Mouse (Mus musculus): ENCODE measurements around the gene Ikbke.
"Not testable (repeated sequence)": the region's sequence is repeated elsewhere in the genome, so short reads cannot be mapped to it uniquely, and the experiment has no call there.

Ikbke gene

DNA sequence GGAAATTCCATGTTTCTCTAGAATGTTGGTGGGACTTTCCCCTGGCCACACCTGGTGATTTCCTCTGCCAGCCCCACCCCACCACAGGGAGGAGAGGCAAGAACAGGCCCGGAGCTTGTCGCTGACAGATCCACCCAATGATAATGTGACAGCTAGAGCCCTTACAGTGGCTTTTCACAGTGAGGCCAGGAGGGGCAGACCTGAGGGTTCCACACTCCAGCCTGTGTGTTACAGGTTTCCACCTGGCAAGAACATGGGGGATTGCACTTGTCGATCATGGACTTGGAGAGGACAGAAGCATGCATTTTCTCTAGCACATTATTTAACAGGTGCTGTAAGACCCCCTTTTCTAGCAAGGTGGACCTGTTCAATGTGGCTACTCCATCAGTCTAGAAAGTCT is 874 bp upstream of the Ikbke start:
- DNase-seq = no peak

DNA sequence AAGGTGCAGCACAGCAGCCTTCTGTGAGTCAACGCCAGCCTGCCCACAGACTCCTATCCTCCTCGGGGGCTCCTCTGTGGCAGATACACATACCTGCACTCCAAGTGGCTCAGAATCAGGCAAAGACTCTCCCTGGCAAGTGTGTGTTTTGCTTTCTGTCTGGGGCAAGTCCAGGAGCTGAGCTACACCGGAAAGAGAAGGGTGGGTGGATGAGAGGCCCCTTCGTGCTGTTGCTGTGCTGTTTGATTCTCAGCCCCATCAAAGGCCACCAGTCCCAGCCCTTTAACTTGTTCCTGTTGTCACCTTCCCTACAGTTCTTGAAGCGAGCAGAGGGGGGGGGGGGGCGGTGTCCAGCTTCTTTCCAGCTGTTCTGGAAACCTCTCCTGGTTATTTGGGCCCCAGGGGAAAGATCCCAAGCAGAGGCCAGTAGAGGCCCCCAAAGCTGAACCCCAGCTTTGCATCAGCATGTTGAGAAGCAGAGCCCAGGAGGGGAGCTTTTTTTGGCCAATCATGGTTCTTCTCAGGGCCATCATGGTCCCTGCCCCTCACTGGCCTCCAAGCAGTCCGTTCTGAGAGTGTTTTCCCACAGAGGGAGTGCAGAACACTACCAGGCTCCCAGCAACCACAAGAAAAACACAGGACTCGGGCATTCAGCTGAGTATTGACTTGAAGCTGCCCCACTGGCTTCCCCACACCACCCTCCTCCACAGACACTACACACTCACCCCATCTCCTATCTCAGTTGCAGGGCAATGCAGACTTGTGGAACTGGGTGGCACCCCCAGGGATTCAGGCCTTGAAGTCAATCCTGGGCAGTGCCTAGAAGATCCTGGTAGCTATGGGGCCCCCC is 575 bp downstream of the Ikbke start:
- no peak for DNase-seq

DNA sequence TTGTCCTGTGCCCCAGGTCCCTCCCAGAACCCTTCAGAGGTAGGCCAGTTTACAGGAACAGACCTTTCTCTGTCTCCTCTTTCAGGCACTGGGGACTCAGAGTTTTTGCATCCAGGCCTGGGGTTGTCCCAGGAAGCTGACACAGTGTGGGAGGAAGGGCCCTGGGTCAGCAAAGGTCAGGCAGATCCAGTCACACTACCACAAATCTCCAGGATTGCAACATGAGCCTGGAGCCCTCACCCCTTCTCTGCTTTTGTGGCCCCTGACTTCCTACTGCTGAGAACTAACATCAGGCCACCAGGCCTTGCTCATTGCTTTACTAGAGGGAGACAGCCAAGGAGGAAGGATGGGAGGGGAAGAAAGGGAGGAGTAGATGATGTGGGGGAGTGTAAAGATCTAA is 2.6 kb downstream of the Ikbke start:
- no peak for DNase-seq

DNA sequence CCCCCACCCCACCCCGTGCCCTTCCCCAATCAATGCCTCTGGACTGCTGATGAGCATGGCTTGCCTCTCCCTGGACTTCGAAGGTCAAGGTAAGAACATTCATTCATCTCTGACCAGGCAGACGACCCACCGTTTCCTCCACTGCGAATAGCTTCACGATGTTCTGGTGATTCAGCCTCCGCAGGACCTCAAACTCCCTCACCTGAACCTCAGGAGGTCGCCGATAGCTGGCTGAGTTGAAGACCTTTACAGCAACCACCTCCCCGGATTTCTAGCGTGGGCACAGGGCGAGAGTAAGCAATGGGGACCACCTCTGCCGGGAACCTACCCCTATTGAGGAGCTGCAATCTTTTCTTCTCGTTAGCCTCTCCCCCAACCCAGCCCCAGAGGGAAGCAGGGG is 3.8 kb downstream of the Ikbke start:
- no peak for DNase-seq

DNA sequence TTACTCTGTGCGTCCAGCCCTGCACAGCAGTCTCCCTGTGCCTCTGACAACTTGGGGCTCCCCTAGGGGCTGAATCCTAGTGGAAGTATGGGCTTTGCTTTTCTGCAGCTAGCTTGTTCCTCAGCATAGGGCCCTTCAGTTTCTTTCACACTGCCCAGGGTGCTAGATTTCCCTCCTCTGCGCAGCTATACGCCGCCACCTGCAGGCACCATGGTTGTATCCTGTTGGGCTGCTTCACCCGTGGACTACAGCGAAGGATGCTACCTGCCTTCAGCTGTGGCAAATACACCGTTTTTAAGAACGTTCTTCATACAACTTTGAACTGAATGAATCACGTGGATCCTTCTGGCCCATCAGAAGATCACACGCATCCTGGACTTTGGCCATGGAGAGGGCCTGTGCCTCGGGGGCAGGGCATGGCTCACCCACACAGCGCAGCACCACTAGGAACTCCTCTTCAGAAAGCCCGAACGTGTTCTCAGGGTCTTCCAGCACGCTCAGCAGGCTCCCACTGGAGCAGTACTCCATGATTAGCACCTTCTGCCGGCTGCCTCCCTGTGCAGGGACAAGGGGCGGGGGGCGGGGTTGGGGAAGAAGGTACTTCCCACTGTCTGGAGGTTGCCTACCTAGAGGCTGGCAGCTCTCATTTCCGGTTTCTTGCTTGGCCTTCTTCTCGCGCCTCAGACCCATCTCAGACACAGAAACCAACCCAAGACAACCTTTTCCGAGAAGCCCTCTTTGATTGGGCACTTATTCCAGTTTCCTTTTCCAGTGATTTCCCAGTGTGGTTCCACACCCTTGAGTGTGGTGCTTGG is 4.5 kb downstream of the Ikbke start:
- no peak for DNase-seq

DNA sequence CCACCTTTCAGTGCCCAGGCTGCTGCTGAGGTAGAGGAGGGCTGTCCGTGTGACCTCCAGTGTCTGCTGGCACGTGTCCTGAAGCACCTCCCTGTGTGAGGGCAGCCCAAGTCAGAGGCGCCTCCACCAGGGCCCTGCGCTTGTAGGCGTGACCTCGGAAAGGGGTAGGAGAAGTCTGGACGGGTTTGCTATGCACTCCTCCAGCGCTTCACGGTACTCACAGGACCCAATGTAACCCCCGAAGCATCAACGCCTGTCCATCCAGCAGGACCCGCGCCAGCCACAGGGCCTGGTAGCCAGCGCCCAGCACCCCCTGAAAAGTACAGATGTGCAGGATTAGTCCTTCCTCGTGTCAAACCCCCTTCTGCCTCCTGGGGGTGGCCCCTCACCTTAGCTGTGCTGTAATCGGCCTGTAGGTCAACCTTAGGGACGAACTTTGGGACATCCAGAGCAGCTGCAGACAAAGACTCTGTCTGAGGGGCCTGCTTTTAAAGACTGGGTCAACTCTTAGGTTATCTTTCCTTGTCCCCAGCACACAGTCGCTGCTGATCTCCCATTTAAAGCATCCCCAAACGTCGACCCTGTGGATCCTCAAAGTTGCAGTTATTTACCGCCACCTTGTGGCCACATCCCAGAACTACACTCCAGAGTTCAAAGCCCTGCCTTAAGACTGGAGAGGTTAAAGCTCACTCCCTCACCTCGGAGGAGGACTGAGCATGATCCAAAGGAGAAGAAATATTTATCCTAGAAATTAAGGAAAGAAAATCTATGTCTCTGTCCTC is 9.4 kb downstream of the Ikbke start:
- peak; percentile 67 for DNase-seq

DNA sequence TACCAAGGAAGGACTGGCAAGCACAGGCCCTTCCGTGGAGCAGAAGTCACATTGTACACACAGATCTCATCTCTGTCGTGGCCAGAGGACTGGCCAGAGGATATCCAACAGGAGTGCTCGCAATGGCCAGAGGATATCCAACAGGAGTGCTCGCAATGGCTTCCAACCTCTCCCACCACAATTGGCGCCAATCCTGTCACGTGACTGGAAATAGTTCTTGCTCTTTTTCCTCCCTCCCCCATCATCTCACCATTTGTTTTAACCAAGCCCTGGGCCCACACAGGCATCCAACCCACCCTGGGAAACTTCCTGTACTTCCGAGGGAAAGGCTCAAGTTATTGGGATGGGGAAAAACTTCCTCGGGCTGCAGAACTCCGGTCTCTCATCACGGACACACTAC is 10.6 kb downstream of the Ikbke start:
- no peak for DNase-seq

DNA sequence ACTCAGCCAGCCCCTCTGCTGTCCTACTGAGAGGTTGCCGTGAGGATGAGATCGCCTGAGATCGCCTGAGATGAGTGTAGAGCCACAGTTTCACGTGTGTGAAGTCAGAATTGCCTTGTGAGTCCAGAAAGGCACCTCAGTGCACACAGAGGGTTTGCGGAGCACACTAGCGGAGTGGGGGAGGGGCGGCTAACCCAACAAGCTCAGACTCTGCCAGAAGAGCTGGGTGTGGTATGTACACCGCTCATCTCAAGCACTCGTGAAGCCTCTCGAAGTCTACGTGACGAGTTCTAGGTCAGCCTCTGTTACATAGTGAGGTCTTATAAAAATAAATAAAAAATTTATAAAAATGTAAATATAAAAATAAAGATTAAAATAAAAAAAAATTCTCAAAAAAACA is 15.5 kb downstream of the Ikbke start:
- no peak for DNase-seq

DNA sequence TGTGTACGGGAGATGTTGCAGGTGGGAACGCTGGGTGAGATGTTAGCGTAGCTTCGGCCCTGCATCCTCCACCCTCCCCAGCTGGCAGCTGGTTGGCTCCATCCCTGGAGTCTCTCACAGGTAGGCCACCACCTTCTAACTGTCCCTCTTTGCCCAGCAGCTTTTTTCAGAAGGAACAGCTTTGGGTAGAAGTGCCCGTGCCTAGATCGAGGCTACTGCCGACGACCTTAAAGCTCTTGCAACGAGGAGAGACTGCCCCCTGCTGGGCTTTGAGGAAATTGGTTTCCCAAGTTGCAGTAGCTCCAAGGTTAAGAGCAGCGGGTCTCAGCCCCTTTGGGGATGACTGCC is 19.1 kb downstream of the Ikbke start:
- peak; percentile 58 for DNase-seq

DNA sequence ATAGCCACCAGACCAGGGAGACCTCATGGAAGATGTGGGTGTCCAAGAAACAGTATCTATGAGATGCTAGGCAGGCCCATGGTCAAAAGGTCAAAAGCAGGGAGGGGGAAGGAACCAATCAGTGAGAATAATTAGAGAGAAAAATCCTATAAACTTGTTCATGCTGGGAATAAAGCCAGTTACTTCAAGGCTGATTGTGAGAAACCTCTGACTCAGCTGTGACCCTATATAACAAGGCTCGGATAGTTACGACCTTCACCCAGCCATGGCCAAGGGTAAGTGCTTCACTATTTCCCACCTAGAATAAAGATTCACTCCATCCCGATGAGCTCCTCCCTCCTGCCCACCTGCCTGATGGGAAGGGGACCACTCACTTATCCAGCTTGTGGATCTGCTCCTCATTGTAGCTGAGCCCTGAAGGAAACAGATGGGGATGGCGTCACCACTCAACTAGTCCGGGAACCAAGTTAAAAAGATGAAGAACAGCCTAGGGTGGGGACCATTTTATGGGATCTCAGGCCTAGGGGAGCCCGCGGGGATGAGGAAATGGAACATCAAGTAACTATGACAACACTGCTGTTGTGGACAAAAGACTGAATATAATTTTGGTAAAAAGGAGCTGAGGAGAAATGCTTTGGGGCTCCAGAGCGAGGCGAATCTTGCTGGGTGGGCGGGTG is 19.6 kb downstream of the Ikbke start:
- DNase-seq = peak; percentile 37

DNA sequence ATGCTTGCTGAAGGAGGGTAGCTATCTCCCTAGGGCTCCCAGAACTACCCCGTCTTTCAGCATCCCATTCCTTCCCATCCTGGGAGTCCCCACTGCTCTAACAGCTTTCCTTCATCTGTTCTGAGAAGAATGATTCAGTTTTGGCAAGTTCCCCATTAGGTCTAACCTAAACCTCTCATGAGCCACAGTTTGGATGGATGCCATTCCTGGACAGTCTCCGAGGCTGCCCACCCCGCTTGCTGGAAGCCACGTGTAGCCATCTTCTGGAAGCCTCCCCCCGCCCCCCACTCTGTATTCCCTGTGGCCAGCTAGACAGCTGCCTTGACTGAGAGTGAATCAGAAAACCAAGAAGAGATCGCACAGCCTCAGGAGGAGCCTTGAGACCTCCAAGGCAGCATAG is 22.1 kb downstream of the Ikbke start:
- no peak for DNase-seq

DNA sequence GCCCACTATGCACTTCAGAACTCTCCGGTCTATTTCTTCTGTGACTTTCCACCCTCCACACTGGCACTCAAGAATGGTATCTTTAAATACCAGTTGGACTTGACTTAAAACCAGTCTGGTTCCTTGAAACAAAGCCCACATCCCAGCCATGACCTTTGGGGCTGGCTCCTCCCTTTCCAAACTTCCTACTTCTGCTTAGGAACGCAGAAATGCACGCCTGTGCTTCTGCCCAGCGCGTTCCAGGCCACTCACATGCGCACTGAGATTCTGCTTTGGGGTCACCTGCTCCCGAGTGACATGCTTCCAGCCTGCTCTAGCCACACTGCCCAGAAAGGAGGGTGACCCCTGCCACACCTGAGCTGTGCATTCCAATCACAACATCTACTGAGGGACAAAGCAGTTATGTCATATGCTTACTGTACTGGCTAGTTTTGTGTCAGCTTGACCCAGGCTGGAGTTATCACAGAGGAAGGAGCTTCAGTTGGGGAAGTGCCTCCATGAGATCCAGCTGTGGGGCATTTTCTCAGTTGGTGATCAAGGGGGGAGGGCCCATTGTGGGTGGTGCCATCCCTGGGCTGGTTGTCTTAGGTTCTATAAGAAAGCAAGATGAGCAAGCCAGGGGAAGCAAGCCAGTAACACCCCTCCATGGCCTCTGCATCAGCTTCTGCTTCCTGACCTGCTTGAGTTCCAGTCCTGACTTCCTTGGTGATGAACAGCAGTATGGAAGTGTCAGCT is 26.7 kb downstream of the Ikbke start:
- not testable (repeated sequence) for DNase-seq

DNA sequence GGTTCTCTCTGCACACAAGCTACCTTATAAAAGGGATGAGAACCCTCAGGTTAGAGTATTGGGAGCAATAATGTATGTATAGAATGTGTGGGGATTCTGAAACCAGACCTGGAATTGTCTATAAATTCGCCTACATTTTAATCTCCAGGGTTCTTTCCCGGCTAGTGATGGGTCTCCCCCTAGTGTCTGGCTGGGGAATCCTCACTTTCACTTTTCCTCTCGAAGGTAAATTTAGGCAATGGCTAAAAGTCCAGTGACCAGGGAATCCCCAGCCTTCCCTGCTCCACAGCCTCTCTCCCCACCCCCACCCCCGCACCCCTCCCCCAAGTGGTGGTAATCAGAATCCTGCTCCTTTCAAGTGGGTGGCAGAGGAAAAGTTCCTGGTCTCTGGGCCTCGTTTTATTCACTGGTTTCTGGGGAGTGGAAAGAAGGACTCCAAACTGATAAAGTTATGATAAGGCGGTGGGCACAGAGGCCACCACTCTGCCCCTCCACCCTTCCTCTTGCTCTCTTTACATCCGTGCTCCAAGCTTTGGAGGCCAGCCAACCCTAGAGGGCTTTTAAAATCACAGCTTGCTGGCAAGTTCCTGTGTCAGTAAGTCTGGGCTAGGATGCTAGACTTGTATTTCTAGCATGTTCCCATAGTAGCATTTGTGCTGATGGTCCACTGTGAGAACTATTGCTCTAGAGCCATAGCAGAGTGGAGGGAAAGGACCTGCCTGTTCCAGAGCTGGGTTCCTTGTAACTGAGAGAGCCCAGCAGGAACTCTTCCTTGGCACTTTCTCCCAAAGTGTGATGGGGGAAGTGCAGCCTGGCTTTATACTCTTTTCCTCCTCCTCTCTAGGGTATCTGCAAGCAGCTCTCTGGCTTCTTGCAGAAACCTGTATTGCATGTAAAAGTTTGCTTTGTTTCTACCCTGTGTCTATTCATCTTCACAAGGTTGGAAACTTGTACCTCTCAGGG is 32.7 kb downstream of the Ikbke start:
- peak; percentile 42 for DNase-seq

DNA sequence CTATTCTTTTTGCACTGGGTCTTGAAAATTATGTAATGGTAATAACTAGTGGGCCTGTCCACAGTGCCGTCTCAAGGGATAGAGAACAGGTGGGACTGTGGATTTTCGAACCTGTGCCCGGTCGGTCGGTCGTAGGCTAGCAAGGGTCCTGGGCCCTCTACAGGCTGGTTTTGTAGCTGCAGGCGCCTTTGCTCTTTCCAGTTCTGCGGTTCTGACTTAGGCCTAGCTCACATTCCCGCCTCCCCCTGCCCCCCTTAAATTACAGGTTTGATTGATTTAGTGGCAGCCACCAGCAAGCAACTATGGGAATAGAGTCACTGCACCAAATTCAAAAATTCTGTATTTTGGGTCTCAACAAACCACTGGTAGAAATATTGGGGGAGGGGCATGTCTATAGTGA is 33.5 kb downstream of the Ikbke start:
- no peak for DNase-seq

DNA sequence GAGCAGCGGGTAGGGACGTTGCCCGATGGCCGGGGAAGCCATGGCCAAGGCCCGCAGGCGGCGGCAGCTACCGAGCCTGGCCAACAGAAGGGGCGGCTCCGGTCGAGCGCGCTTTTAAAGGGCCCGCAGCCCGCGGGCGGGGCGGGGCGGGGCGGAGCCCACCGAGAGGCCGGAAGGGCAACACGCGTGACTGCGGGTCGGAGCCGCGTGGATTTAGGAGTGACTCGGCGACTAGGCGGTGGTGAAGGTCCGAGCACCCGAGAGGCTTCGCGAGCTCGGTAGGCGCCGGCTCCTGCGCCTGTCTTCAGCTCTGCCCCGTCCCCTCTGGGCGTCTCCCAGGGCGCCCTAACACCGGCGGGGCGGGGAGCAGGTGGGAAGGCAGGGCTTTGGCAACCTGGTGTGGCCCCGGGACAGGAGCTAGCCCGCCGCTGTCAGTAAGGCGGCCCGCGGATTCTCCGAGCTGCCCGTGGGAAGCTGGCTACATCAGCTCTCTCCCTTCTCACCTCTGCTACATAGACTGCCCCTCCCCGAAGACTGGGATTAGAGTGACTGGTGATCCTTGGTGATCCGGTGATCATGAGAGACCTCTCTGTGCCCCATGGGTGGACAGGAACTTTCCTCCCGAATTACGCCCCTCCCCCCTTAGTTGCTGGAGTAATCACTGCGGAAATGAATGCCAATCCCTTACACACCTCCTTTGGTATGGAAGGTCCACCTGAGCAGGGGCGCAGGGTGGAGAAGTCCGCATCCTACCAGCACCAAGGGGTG is 34.1 kb downstream of the Ikbke start, which contains the start of gene Rassf5:
TSS of gene Rassf5 (minus strand) at position 170 of the 768 bp plus-strand sequence.
- DNase-seq = peak; percentile 76

DNA sequence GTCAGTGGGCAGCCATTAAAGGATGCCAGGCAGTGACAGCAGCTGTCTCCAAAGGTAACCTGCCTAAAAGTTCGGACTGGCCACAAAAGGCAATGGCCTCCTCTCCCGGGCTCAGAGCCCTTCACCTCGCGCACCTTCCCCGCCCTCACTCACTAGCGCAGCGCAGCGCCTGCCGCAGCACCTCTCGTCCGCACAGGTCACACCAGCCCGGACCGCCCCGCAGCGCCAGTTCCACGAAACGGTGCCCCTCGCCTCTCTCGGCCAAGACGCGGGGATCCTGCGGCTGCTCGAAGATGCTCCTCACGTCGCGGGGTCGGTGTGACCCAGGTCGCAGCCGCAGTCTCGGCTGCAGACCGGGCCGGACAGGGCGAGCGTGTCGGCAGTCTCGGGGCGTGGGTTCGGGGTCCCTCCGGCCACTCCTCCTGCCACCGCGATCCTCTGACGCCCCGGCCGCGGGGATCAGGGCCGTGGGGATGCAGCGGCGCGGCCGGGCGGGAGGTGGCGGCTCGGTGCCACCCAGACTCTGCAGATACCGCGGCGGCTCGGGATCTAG is 34.8 kb downstream of the Ikbke start:
- DNase-seq = peak; percentile 32

DNA sequence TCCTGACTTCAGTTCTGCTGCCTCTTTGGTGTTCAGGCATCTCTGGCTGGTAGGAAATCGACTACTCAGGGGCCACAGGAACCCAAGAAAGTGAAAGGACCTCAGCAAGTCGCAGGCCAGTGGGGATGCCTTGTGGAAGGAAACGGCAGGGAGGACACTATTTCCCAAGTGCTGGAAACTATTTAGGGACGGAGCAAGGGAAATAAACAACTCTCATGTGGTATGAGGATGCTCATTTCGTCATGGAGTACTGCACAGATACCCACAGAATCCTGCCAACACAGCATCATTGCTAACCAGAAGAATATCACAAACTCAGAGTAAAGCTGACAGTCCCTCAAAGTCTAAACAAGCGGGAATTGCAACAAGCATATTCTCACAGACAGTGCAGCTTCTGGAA is 36.5 kb downstream of the Ikbke start:
- DNase-seq = no peak

DNA sequence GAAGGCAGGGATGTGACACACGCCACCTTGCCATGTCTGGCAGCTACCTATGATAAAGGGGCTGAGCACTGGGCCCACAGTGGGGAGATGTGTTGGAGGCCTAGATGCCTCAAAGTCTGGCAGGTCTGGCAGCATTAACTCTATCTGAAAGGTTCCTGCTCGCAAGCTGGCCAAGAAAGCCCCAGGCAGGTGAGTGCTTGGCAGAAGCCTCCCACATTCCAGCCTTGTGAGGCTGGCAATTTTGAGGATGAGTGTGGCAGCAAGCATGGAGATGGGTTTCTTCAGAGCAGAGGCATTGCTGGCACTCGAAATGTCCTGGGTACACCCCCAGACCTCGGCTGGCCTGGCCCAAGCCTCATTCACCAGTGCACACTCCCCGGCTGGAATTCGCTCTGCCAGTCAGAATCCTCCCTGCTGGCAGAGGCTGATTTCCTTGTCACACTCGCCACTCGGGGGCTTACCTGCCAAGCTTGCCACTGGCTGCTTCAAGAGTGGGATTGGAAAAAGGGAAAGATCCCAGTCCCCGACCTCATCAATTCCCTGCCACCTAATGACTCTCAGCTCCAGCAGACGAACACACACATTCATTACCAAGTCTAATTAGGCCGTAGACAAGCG is 39.7 kb downstream of the Ikbke start:
- DNase-seq = no peak

DNA sequence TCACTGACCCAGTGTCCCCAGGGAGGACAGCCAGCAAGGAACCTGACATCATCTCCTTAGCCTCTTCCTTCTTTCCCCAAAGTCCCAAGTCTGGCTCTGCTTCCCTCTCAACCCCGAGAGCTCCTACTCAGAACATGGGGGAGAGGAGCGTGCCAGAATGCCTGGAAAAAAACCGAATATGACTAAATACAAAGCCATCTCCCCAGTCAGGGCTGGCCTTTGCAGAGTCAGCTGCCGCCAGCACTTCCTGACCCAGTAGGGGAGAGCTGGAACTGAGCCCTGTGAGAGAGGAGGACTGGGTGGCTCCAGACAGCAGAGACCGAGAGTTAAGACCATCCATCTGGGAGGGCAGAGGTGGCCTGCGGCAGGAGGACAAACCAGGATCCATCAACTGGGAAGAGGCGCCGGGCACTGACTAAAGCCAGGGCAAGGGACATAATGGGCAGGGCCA is 40.5 kb downstream of the Ikbke start:
- no peak for DNase-seq
